Mouse (Mus musculus) limb, embryonic 14.5 days (tissue): ENCODE measurements around the gene Vdr. TPM values are rescaled to one million over a fixed set of nuclear protein-coding genes. Genes with fewer than 3 reads are reported as not detected.

ENCODE experiments used
- ATAC-seq: fragments of 200-750 bp; cut with Nextera tagmentation; 2 replicates; pipeline ENCODE4 v1.8.0; 2017; ENCODE audit warnings: low read depth, moderate number of reproducible peaks, moderate TSS enrichment; ENCODE audit not compliant: low FRiP score
- DNase-seq: peaks from one replicate; pipeline ENCODE4 v3.0.0-alpha.2; 2015; ENCODE audit warnings: low spot score
- H3K27ac ChIP-seq: fragments of 300-500 bp; sonication (generic); replicated peaks from 2 replicates; pipeline ENCODE4 v1.5.1; 2014; ENCODE audit warnings: low read depth, mild to moderate bottlenecking, low read length, moderate library complexity, mixed read lengths
- H3K27me3 ChIP-seq: fragments of 300-500 bp; sonication (generic); 2 replicates; pipeline ENCODE4 v1.6.1; 2014; ENCODE audit warnings: low read length, mixed read lengths; ENCODE audit not compliant: control insufficient read depth, insufficient read depth
- H3K36me3 ChIP-seq: fragments of 300-500 bp; sonication (generic); 2 replicates; pipeline ENCODE4 v1.6.1; 2014; ENCODE audit warnings: mild to moderate bottlenecking, low read length, moderate library complexity, mixed read lengths; ENCODE audit not compliant: control insufficient read depth, insufficient read depth
- H3K4me1 ChIP-seq: fragments of 300-500 bp; sonication (generic); 2 replicates; pipeline ENCODE4 v1.6.1; 2014; ENCODE audit warnings: antibody characterized with exemption, low read length, mixed read lengths; ENCODE audit not compliant: control insufficient read depth, insufficient read depth
- H3K4me2 ChIP-seq: fragments of 300-500 bp; sonication (generic); replicated peaks from 2 replicates; pipeline ENCODE4 v1.6.1; 2014; ENCODE audit warnings: low read depth, mild to moderate bottlenecking, low read length, moderate library complexity; ENCODE audit not compliant: severe bottlenecking
- H3K4me3 ChIP-seq: fragments of 300-500 bp; sonication (generic); replicated peaks from 2 replicates; pipeline ENCODE4 v1.5.1; 2014; ENCODE audit warnings: low read length
- H3K9ac ChIP-seq: fragments of 300-500 bp; sonication (generic); 2 replicates; pipeline ENCODE4 v1.6.1; 2014; ENCODE audit warnings: mild to moderate bottlenecking, low read depth, low read length, moderate library complexity; ENCODE audit not compliant: severe bottlenecking
- H3K9me3 ChIP-seq: fragments of 300-500 bp; sonication (generic); 2 replicates; pipeline ENCODE4 v1.6.1; 2016; ENCODE audit warnings: low read length; ENCODE audit not compliant: control insufficient read depth
- POLR2A ChIP-seq: fragments of 200-500 bp; IDR thresholded peaks from 2 replicates; pipeline ENCODE4 v1.8.0; 2012; ENCODE audit warnings: inconsistent platforms, mild to moderate bottlenecking, moderate library complexity, borderline replicate concordance; ENCODE audit not compliant: insufficient read depth, insufficient read length; ENCODE audit errors: extremely low read depth
- WGBS: fragments of 180-500 bp; shearing (Covaris S2); extraction: QIAGEN DNeasy Blood & Tissue Kit; methylation state at CpG from one replicate; pipeline ENCODE4 v1.1.7; 2014; 5-methylcytosine and 5-hydroxymethylcytosine counted together
- polyA plus RNA-seq, 2 experiments: library from polyadenylated mRNA; depleted of rRNA in 1 of 2; stranded (reverse) in 1 of 2; unstranded in 1 of 2; fragments of >200 nt; fragmentation: Nextera tagmentation in 1 of 2; extraction: Ambion mirVana in 1 of 2; gene quantifications; 2 replicates each; pipeline versions ENCODE4 v1.2.1 to v1.2.3; 2012 to 2014

The Vdr gene
- polyA plus RNA-seq, 2 experiments = 2.0 to 3.4 TPM

GRCm38 (mm10) chr15:97839012-97839411, 71.4 kb downstream of the Vdr start:
- Histone ChIP-seq H3K27ac (0 out of 2 replicates have a peak overlapping the region, but pooled peaks have one; percentile 48), H3K9me3 (no peaks in the 10 kb centered on the region), H3K9ac (no peak overlapping the region), H3K4me1 (peaks cover 24% of the 10 kb centered on the region), H3K27me3 (no peaks in the 10 kb centered on the region), H3K4me3 (no peak overlapping the region), H3K4me2 (no peak overlapping the region), H3K36me3 (no peaks in the 10 kb centered on the region)
- ATAC-seq (no peak), DNase-seq (no peak)
- WGBS = 92% methylated on average over 2 of the region's 2 CpGs
- no peak for TF ChIP-seq POLR2A

- no peak overlapping the region for H3K27ac ChIP-seq
- peaks cover 24% of the 10 kb centered on the region for H3K4me1 ChIP-seq
- DNase-seq (no peak), ATAC-seq (no peak)
- 89% methylated on average over 4 of the region's 4 CpGs for WGBS
- TF ChIP-seq POLR2A = no peak
- H3K27me3 ChIP-seq = no peaks in the 10 kb centered on the region
- H3K9ac ChIP-seq = no peak overlapping the region
- no peaks in the 10 kb centered on the region for H3K9me3 ChIP-seq
- no peak overlapping the region for H3K4me3 ChIP-seq
- no peak overlapping the region for H3K4me2 ChIP-seq
- H3K36me3 ChIP-seq = no peaks in the 10 kb centered on the region
Observed at GRCm38 (mm10) chr15:97838395-97838794, 72.0 kb downstream of the Vdr start.

GRCm38 (mm10) chr15:97837491-97838061, 72.9 kb downstream of the Vdr start:
- H3K27ac ChIP-seq = peak overlapping the region; percentile 65
- H3K4me2 ChIP-seq = no peak overlapping the region
- ATAC-seq = no peak
- H3K4me1 ChIP-seq = peaks cover 28% of the 10 kb centered on the region
- DNase-seq = peak; percentile 17
- H3K27me3 ChIP-seq = no peaks in the 10 kb centered on the region
- H3K9me3 ChIP-seq = no peaks in the 10 kb centered on the region
- no peak overlapping the region for H3K4me3 ChIP-seq
- no peaks in the 10 kb centered on the region for H3K36me3 ChIP-seq
- WGBS = 9% methylated on average over 7 of the region's 8 CpGs
- TF ChIP-seq POLR2A = no peak
- H3K9ac ChIP-seq = no peak overlapping the region

- 50% methylated on average over 8 of the region's 8 CpGs for WGBS
- no peak for DNase-seq
- no peak for ATAC-seq
- peaks cover 33% of the 10 kb centered on the region for H3K4me1 ChIP-seq
- no peaks in the 10 kb centered on the region for H3K27me3 ChIP-seq
- H3K36me3 ChIP-seq = no peaks in the 10 kb centered on the region
- H3K4me2 ChIP-seq = no peak overlapping the region
- TF ChIP-seq POLR2A = no peak
- no peaks in the 10 kb centered on the region for H3K9me3 ChIP-seq
- H3K27ac ChIP-seq = no peak overlapping the region
- no peak overlapping the region for H3K9ac ChIP-seq
- no peak overlapping the region for H3K4me3 ChIP-seq
Observed at GRCm38 (mm10) chr15:97836894-97837247, 73.6 kb downstream of the Vdr start.

- DNase-seq (no peak), ATAC-seq (no peak)
- Histone ChIP-seq H3K27ac (no peak overlapping the region), H3K4me3 (no peak overlapping the region), H3K9ac (no peak overlapping the region), H3K27me3 (no peaks in the 10 kb centered on the region), H3K4me1 (peaks cover 33% of the 10 kb centered on the region), H3K36me3 (no peaks in the 10 kb centered on the region), H3K9me3 (no peaks in the 10 kb centered on the region), H3K4me2 (no peak overlapping the region)
- WGBS = 45% methylated on average over 17 of the region's 17 CpGs
- no peak for TF ChIP-seq POLR2A
Observed at GRCm38 (mm10) chr15:97836153-97836893, 74.1 kb downstream of the Vdr start.
